10 mouse cellular contexts compared by ENCODE assay signal in the genomic region with DNA sequence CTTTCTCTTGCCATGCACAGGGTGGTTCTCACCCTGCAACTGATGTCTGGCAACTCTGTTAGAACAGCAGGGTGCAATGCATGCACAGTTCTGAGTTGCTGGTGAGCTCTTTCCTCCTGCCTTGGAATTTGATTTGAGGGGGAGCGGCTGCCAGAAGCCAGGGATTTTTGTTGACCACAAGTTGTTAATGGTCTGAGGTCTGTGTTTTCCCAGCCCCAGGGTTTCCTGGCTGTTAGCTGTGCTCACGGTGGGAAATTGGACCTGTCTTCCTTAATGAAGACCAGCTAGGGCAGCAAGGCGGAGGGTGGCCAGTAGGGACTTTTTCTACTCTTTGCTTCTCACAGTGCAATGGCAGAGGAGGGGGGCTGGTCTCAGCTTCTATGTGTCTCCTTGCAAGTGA. TPM values are rescaled to one million over a fixed set of nuclear protein-coding genes. Genes with fewer than 3 reads are reported as not detected.
DNase-seq lines count a peak whose midpoint lies in the region; ATAC-seq and TF ChIP-seq lines count a peak whose summit lies in the region.
"Had no signal": no experiment of that assay in that cellular context is flagged by ENCODE, and none has a peak within 500 bp of the region (broad histone marks: within the 10 kb centered on the region; RNA-seq: fewer than 3 reads in every experiment).

No protein-coding gene starts in this region.

- peaks cover 33% of the 10 kb centered on the region for H3K36me3 ChIP-seq in intestine, embryonic 14.5 days (ENCODE audit: control insufficient read depth, insufficient read depth, low read length)
- no peaks in the 10 kb centered on the region; the same call in 1 of the 2 replicates for H3K36me3 ChIP-seq in intestine, postnatal 0 days (ENCODE audit: control insufficient read depth, insufficient read depth)
- peaks cover 71% of the 10 kb centered on the region for H3K36me3 ChIP-seq in limb, embryonic 14.5 days (ENCODE audit: control insufficient read depth, insufficient read depth, low read length)

- no peaks in the 10 kb centered on the region for H3K27me3 ChIP-seq in intestine, embryonic 14.5 days (replicated peaks; ENCODE audit: control insufficient read depth, insufficient read depth, low read length)
- no peaks in the 10 kb centered on the region for H3K27me3 ChIP-seq in intestine, postnatal 0 days (replicated peaks; ENCODE audit: control insufficient read depth, insufficient read depth, low read length)
- H3K27me3 ChIP-seq in limb, embryonic 14.5 days (ENCODE audit: control insufficient read depth, insufficient read depth, low read length) = no peaks in the 10 kb centered on the region

- no peak overlapping the region for H3K4me3 ChIP-seq in intestine, embryonic 14.5 days (ENCODE audit: low read depth, low read length)
- no peak overlapping the region for H3K4me3 ChIP-seq in intestine, postnatal 0 days (ENCODE audit: low read depth, low read length)
- H3K4me3 ChIP-seq in limb, embryonic 14.5 days (replicated peaks; ENCODE audit: low read length) = no peak overlapping the region

- no peaks in the 10 kb centered on the region for H3K9me3 ChIP-seq in intestine, embryonic 14.5 days (ENCODE audit: control insufficient read depth, low read length)
- H3K9me3 ChIP-seq in intestine, postnatal 0 days (ENCODE audit: control insufficient read depth) = no peaks in the 10 kb centered on the region
- H3K9me3 ChIP-seq in limb, embryonic 14.5 days (ENCODE audit: control insufficient read depth, low read length) = no peaks in the 10 kb centered on the region

- DNase-seq in intestine, embryonic 14.5 days (ENCODE audit: low spot score) = no peak
- DNase-seq in brain, embryonic 14.5 days (ENCODE audit: low read depth) = peak; percentile 42
- DNase-seq in fibroblast of lung, adult 2 months (ENCODE audit: low read depth) = peak; percentile 86
- peak; percentile 69 for DNase-seq in limb, embryonic 14.5 days (ENCODE audit: low spot score)
- DNase-seq in layer of hippocampus, postnatal 36 days = no peak
- no peak for DNase-seq in left cerebral cortex, postnatal 36 days (ENCODE audit: low spot score in 2 of 2)
- DNase-seq: gastrocnemius, postnatal 25 days; spleen, adult 18-20 months had no signal

- intact Hi-C loops in left cerebral cortex, postnatal 36 days (cut with DNase I) = loop anchor here (10.0 kb wide), 1 partner anchor 133 kb away; no protein-coding TSS in a partner anchor

- H3K27ac ChIP-seq in intestine, embryonic 14.5 days (ENCODE audit: low read depth) = peak overlapping the region; percentile 59
- no peak overlapping the region for H3K27ac ChIP-seq in intestine, postnatal 0 days (ENCODE audit: low read depth, low read length)
- H3K27ac ChIP-seq in limb, embryonic 14.5 days (replicated peaks; ENCODE audit: low read depth, low read length) = peak overlapping the region; percentile 68

- ATAC-seq in intestine, embryonic 14.5 days (replicated peaks; ENCODE audit: low FRiP score, low TSS enrichment, low read depth) = no peak
- no peak for ATAC-seq in intestine, postnatal 0 days
- ATAC-seq in limb, embryonic 14.5 days (ENCODE audit: low FRiP score, low read depth) = peak; percentile 59
- no peak for ATAC-seq in monocyte, adult 5-6 weeks (replicated peaks; ENCODE audit: insufficient number of reproducible peaks, low FRiP score, low TSS enrichment, poor library complexity, severe bottlenecking)

- 30% methylated on average over 3 of the region's 3 CpGs for WGBS in intestine, embryonic 14.5 days
- WGBS in intestine, postnatal 0 days = 48% methylated on average over 3 of the region's 3 CpGs
- 27% methylated on average over 3 of the region's 3 CpGs for WGBS in limb, embryonic 14.5 days

- H3K4me2 ChIP-seq in intestine, embryonic 14.5 days (ENCODE audit: low read length) = no peak overlapping the region; the same call in 1 of the 2 replicates
- H3K4me2 ChIP-seq in intestine, postnatal 0 days (replicated peaks; ENCODE audit: low read depth) = no peak overlapping the region
- H3K4me2 ChIP-seq in limb, embryonic 14.5 days (replicated peaks; ENCODE audit: low read depth, low read length, severe bottlenecking) = peak overlapping the region; percentile 15; the same call in 1 of the 2 replicates

- H3K9ac ChIP-seq in intestine, embryonic 14.5 days (ENCODE audit: low read length) = no peak overlapping the region
- no peak overlapping the region for H3K9ac ChIP-seq in intestine, postnatal 0 days (ENCODE audit: low read depth, low read length)
- no peak overlapping the region for H3K9ac ChIP-seq in limb, embryonic 14.5 days (ENCODE audit: low read depth, low read length, severe bottlenecking)

- peaks cover 57% of the 10 kb centered on the region for H3K4me1 ChIP-seq in intestine, embryonic 14.5 days (replicated peaks; ENCODE audit: control insufficient read depth, insufficient read depth, low read length)
- H3K4me1 ChIP-seq in intestine, postnatal 0 days (replicated peaks; ENCODE audit: control insufficient read depth, insufficient read depth, low read length) = peaks cover 6% of the 10 kb centered on the region; the same call in 1 of the 2 replicates
- H3K4me1 ChIP-seq in limb, embryonic 14.5 days (ENCODE audit: control insufficient read depth, insufficient read depth, low read length) = peaks cover 69% of the 10 kb centered on the region

- no peak for TF ChIP-seq POLR2A in brain, embryonic 14.5 days (IDR thresholded peaks at IDR 0.05; ENCODE audit: borderline replicate concordance, extremely low read depth, insufficient read depth, insufficient read length, poor library complexity, severe bottlenecking)
- TF ChIP-seq POLR2A in limb, embryonic 14.5 days (IDR thresholded peaks at IDR 0.05; ENCODE audit: borderline replicate concordance, extremely low read depth, insufficient read depth, insufficient read length) = no peak

- TF ChIP-seq CTCF in intestine, postnatal 0 days (IDR thresholded peaks at IDR 0.05; ENCODE audit: low read depth) = no peak
- peak; percentile 1; the same call in 1 of the 2 replicates for TF ChIP-seq CTCF in brain, embryonic 14.5 days (IDR thresholded peaks at IDR 0.05; ENCODE audit: borderline replicate concordance, extremely low read depth, insufficient read depth, insufficient read length)

RNA-seq across cellular contexts. Expression of gene Col5a1, which starts 45.7 kb away (rescaled TPM):
- 118 and 124 TPM in 2 replicates for polyA plus RNA-seq in intestine, embryonic 14.5 days (2014; fragmentation: Nextera tagmentation; extraction: Ambion mirVana)
- 39.5 and 40.7 TPM in 2 replicates for polyA plus RNA-seq in intestine, postnatal 0 days (2015; fragmentation: Nextera tagmentation; extraction: Ambion mirVana)
- 15.1 and 29.8 TPM in 2 replicates for polyA plus RNA-seq in brain, embryonic 14.5 days (2012; rRNA removed)
- polyA plus RNA-seq in limb, embryonic 14.5 days (2012; rRNA removed) = 298 and 304 TPM in 2 replicates
- polyA plus RNA-seq in limb, embryonic 14.5 days (2014; fragmentation: Nextera tagmentation; extraction: Ambion mirVana) = 256 and 260 TPM in 2 replicates
- under 0.01 to 0.10 TPM in 2 of 3 replicates, not detected in the other for total RNA-seq in monocyte, adult 5-6 weeks (2017)
- 1 to 10 TPM; 3.6 to 3.9 TPM for total RNA-seq in layer of hippocampus, postnatal 36 days (2021)
- total RNA-seq in left cerebral cortex, postnatal 36 days (2021) = 1 to 10 TPM; 7.0 to 8.9 TPM

Comparison
In these comparisons a context has a peak if more than half of its experiments do, and no peak if none do; other contexts are left out.
1. DNase-seq: peak in brain, embryonic 14.5 days (single experiment), fibroblast of lung, adult 2 months (single experiment) and limb, embryonic 14.5 days (single experiment); none in intestine, embryonic 14.5 days (single experiment), layer of hippocampus, postnatal 36 days (0 of 2) and left cerebral cortex, postnatal 36 days (0 of 2).